In genomic region chr7:83891433-83892332, GRCm38 (mm10) we compare ENCODE assay signal across 7 mouse cellular contexts. TPM values are rescaled to one million over a fixed set of nuclear protein-coding genes. Genes with fewer than 3 reads are reported as not detected.
DNase-seq lines count a peak whose midpoint lies in the region; ATAC-seq and TF ChIP-seq lines count a peak whose summit lies in the region.

No protein-coding gene starts in this region.

- H3K27ac ChIP-seq in embryonic facial prominence, embryonic 10.5 days (replicated peaks), result peak overlapping the region; percentile 88
- peak overlapping the region; percentile 77 for H3K27ac ChIP-seq in intestine, postnatal 0 days (ENCODE audit: low read depth, low read length)
- H3K27ac ChIP-seq in midbrain, embryonic 12.5 days (replicated peaks), result peak overlapping the region; percentile 84
- peak overlapping the region; percentile 72 for H3K27ac ChIP-seq in small intestine, adult 2 months (ENCODE audit: insufficient read depth, low read depth, low read length)

- peak overlapping the region; percentile 74 for H3K4me3 ChIP-seq in embryonic facial prominence, embryonic 10.5 days
- H3K4me3 ChIP-seq in intestine, postnatal 0 days (ENCODE audit: low read depth, low read length), result peak overlapping the region; percentile 87
- peak overlapping the region; percentile 79 for H3K4me3 ChIP-seq in midbrain, embryonic 12.5 days
- peak overlapping the region; percentile 88 for H3K4me3 ChIP-seq in small intestine, adult 2 months (ENCODE audit: low read depth, low read length)

- no peaks in the 10 kb centered on the region for H3K27me3 ChIP-seq in embryonic facial prominence, embryonic 10.5 days (replicated peaks; ENCODE audit: low read depth, poor library complexity, severe bottlenecking)
- no peaks in the 10 kb centered on the region for H3K27me3 ChIP-seq in intestine, postnatal 0 days (replicated peaks; ENCODE audit: control insufficient read depth, insufficient read depth, low read length)
- no peaks in the 10 kb centered on the region for H3K27me3 ChIP-seq in midbrain, embryonic 12.5 days
- no peaks in the 10 kb centered on the region for H3K27me3 ChIP-seq in small intestine, adult 2 months (ENCODE audit: control insufficient read depth, insufficient read depth, low read length)

- DNase-seq in adrenal gland, postnatal 10 days, result peak; percentile 100
- peak; percentile 99 for DNase-seq in embryonic facial prominence, embryonic 10.5 days (ENCODE audit: low spot score)
- DNase-seq in gonadal fat pad, adult 2 months (ENCODE audit: low read depth), result peak; percentile 97
- DNase-seq in left cerebral cortex, postnatal 4 days, result peak; percentile 99

- peak overlapping the region; percentile 78 for H3K4me2 ChIP-seq in intestine, postnatal 0 days (replicated peaks; ENCODE audit: low read depth)
- peak overlapping the region; percentile 81 for H3K4me2 ChIP-seq in midbrain, embryonic 12.5 days (replicated peaks)

- H3K36me3 ChIP-seq in embryonic facial prominence, embryonic 10.5 days (replicated peaks), result peaks cover 25% of the 10 kb centered on the region
- peaks cover 7% of the 10 kb centered on the region for H3K36me3 ChIP-seq in intestine, postnatal 0 days (ENCODE audit: control insufficient read depth, insufficient read depth)
- peaks cover 12% of the 10 kb centered on the region for H3K36me3 ChIP-seq in midbrain, embryonic 12.5 days
- H3K36me3 ChIP-seq in small intestine, adult 2 months (ENCODE audit: control insufficient read depth, insufficient read depth, low read length), result peaks cover 9% of the 10 kb centered on the region; the same call in 1 of the 2 replicates

- peak; percentile 64 for TF ChIP-seq CTCF in intestine, postnatal 0 days (IDR thresholded peaks at IDR 0.05; ENCODE audit: low read depth)
- TF ChIP-seq CTCF in small intestine, adult 2 months (IDR thresholded peaks at IDR 0.05; ENCODE audit: extremely low read depth, insufficient read length, insufficient replicate concordance, low read depth, low read length), result 0 out of 2 replicates have a peak, but pooled peaks have one; percentile 32

- intact Hi-C loops in left cerebral cortex, postnatal 4 days (cut with DNase I), result no loop called here

- WGBS in embryonic facial prominence, embryonic 10.5 days, result 3% methylated on average over 44 of the region's 44 CpGs
- 2% methylated on average over 44 of the region's 44 CpGs for WGBS in intestine, postnatal 0 days
- 4% methylated on average over 44 of the region's 44 CpGs for WGBS in midbrain, embryonic 12.5 days
- WGBS in small intestine, adult 2 months, result 2% methylated on average over 44 of the region's 44 CpGs

- peak; percentile 53; the same call in 1 of the 2 replicates for TF ChIP-seq POLR2A in small intestine, adult 2 months (IDR thresholded peaks at IDR 0.05; ENCODE audit: low read depth, low read length)

- H3K4me1 ChIP-seq in embryonic facial prominence, embryonic 10.5 days, result peaks cover 28% of the 10 kb centered on the region
- H3K4me1 ChIP-seq in intestine, postnatal 0 days (replicated peaks; ENCODE audit: control insufficient read depth, insufficient read depth, low read length), result peaks cover 3% of the 10 kb centered on the region; the same call in 1 of the 2 replicates
- peaks cover 17% of the 10 kb centered on the region for H3K4me1 ChIP-seq in midbrain, embryonic 12.5 days
- H3K4me1 ChIP-seq in small intestine, adult 2 months (ENCODE audit: control insufficient read depth, insufficient read depth, insufficient read length, low read length), result no peaks in the 10 kb centered on the region; the same call in 1 of the 2 replicates

- H3K9me3 ChIP-seq in embryonic facial prominence, embryonic 10.5 days, result 0 out of 2 replicates have a peak, but pooled peaks cover 1% of the 10 kb centered on the region
- H3K9me3 ChIP-seq in intestine, postnatal 0 days (ENCODE audit: control insufficient read depth), result no peaks in the 10 kb centered on the region
- H3K9me3 ChIP-seq in midbrain, embryonic 12.5 days, result no peaks in the 10 kb centered on the region

- H3K9ac ChIP-seq in intestine, postnatal 0 days (ENCODE audit: low read depth, low read length), result peak overlapping the region; percentile 71
- peak overlapping the region; percentile 83 for H3K9ac ChIP-seq in midbrain, embryonic 12.5 days (replicated peaks)

- ATAC-seq in intestine, postnatal 0 days, result peak; percentile 97
- peak; percentile 97 for ATAC-seq in midbrain, embryonic 12.5 days (ENCODE audit: low FRiP score, low read depth)

RNA-seq across cellular contexts. Expression of gene Mesd, which starts 7.4 kb away (rescaled TPM):
- 10 to 100 TPM; 80.5 to 82.5 TPM for total RNA-seq in adrenal gland, postnatal 10 days (2021)
- 90.6 and 99.6 TPM in 2 replicates for polyA plus RNA-seq in embryonic facial prominence, embryonic 10.5 days (2016; fragmentation: Nextera tagmentation; extraction: Ambion mirVana)
- 16.5 and 20.2 TPM in 2 replicates for polyA plus RNA-seq in gonadal fat pad, adult 2 months (2012; rRNA removed)
- polyA plus RNA-seq in intestine, postnatal 0 days (2015; fragmentation: Nextera tagmentation; extraction: Ambion mirVana), result 53.6 and 55.0 TPM in 2 replicates
- 10 to 100 TPM; 55.4 to 60.3 TPM for total RNA-seq in left cerebral cortex, postnatal 4 days (2021)
- 80.6 and 85.1 TPM in 2 replicates for polyA plus RNA-seq in midbrain, embryonic 12.5 days (2016; fragmentation: Nextera tagmentation; extraction: Ambion mirVana)
- 2.2 and 2.4 TPM in 2 replicates for polyA plus RNA-seq in small intestine, adult 2 months (2012; rRNA removed)

RNA-seq across cellular contexts. Expression of gene Tlnrd1, which starts 7.6 kb away (rescaled TPM):
- total RNA-seq in adrenal gland, postnatal 10 days (2021), result 10 to 100 TPM; 19.4 to 21.3 TPM
- 14.2 and 14.6 TPM in 2 replicates for polyA plus RNA-seq in embryonic facial prominence, embryonic 10.5 days (2016; fragmentation: Nextera tagmentation; extraction: Ambion mirVana)
- polyA plus RNA-seq in gonadal fat pad, adult 2 months (2012; rRNA removed), result 17.3 and 20.4 TPM in 2 replicates
- 11.8 and 12.0 TPM in 2 replicates for polyA plus RNA-seq in intestine, postnatal 0 days (2015; fragmentation: Nextera tagmentation; extraction: Ambion mirVana)
- total RNA-seq in left cerebral cortex, postnatal 4 days (2021), result 10 to 100 TPM; 20.5 to 20.7 TPM
- 15.9 and 17.5 TPM in 2 replicates for polyA plus RNA-seq in midbrain, embryonic 12.5 days (2016; fragmentation: Nextera tagmentation; extraction: Ambion mirVana)
- 62.0 and 117 TPM in 2 replicates for polyA plus RNA-seq in small intestine, adult 2 months (2012; rRNA removed)

Comparison
In these comparisons a context has a peak if more than half of its experiments do, and no peak if none do; other contexts are left out.
1. Peak in every context shown above with its lines: DNase-seq, ATAC-seq, H3K4me3 ChIP-seq and H3K27ac ChIP-seq.